In the genomic region with DNA sequence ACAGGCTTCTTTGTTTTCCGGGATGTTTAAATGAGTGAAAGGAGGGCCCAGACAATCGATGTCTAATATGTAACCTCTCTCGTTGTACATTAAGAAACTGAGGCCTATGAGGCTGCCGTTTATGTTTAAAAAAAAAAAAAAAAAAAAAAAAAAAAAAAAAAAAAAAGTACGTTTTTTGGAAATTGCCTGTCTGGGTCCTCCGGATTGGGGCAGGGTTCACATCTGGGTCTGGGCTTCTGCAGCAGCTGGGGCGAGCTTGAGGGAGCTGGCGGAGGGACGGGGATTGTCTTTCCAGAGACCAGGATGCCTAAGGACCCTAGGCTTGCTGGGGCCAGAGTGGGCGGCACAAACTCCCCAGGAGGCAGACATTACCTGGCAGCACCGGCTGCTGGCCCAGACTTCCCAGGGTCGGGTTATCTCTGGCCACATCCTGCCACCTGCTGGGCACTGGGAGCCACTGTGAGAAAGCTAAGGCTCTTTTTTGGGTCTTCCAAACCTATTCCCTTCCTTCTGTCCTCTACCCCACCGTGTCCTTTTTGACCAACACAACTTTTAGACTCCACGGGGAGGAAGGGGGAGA, we compare ENCODE assay signal across 8 mouse cellular contexts. TPM values are rescaled to one million over a fixed set of nuclear protein-coding genes. Genes with fewer than 3 reads are reported as not detected.
A peak's percentile ranks its signal among the peaks of the same experiment; 100 is the strongest.
DNase-seq lines count a peak whose midpoint lies in the region; ATAC-seq lines count a peak whose summit lies in the region.

No protein-coding gene starts in this region.

- H3K27me3 ChIP-seq in forebrain, embryonic 15.5 days = peaks cover 7% of the 10 kb centered on the region; the same call in 1 of the 2 replicates
- H3K27me3 ChIP-seq in hindbrain, embryonic 16.5 days (replicated peaks; ENCODE audit: control insufficient read depth, insufficient read depth, low read length) = peaks cover 4% of the 10 kb centered on the region
- H3K27me3 ChIP-seq in stomach, embryonic 14.5 days (ENCODE audit: control insufficient read depth, insufficient read depth, low read length) = no peaks in the 10 kb centered on the region

- no peaks in the 10 kb centered on the region for H3K9me3 ChIP-seq in forebrain, embryonic 15.5 days
- no peaks in the 10 kb centered on the region for H3K9me3 ChIP-seq in hindbrain, embryonic 16.5 days (ENCODE audit: control insufficient read depth, low read length)
- H3K9me3 ChIP-seq in stomach, embryonic 14.5 days (ENCODE audit: control insufficient read depth, low read depth, low read length) = peaks cover 3% of the 10 kb centered on the region; the same call in 1 of the 2 replicates

- WGBS in forebrain, embryonic 15.5 days = 0% methylated on average over 14 of the region's 14 CpGs
- WGBS in hindbrain, embryonic 16.5 days = under 1% methylated on average over 13 of the region's 14 CpGs
- WGBS in stomach, embryonic 14.5 days = under 1% methylated on average over 14 of the region's 14 CpGs

- peak overlapping the region; percentile 88 for H3K27ac ChIP-seq in forebrain, embryonic 15.5 days (replicated peaks)
- peak overlapping the region; percentile 81 for H3K27ac ChIP-seq in hindbrain, embryonic 16.5 days (ENCODE audit: low read depth, low read length)
- no peak overlapping the region for H3K27ac ChIP-seq in stomach, embryonic 14.5 days (ENCODE audit: low read length)

- peak; percentile 59 for ATAC-seq in forebrain, embryonic 15.5 days (replicated peaks)
- peak; percentile 70 for ATAC-seq in hindbrain, embryonic 16.5 days
- peak; percentile 57; the same call in 1 of the 2 replicates for ATAC-seq in stomach, embryonic 14.5 days (ENCODE audit: insufficient number of reproducible peaks, insufficient read depth, low FRiP score, low read depth)

- H3K4me1 ChIP-seq in forebrain, embryonic 15.5 days = peaks cover 37% of the 10 kb centered on the region
- no peaks in the 10 kb centered on the region for H3K4me1 ChIP-seq in hindbrain, embryonic 16.5 days (ENCODE audit: control insufficient read depth, insufficient read depth, low read depth, low read length)
- H3K4me1 ChIP-seq in stomach, embryonic 14.5 days (ENCODE audit: control insufficient read depth, insufficient read depth, low read length) = 0 out of 2 replicates have a peak, but pooled peaks cover 4% of the 10 kb centered on the region

- peak; percentile 27 for DNase-seq in A20 (ENCODE audit: low read depth, low spot score)
- peak; percentile 3 for DNase-seq in adrenal gland, adult 8-10 months
- peak; percentile 15 to 28 for DNase-seq in left cerebral cortex, adult 8-10 months (ENCODE audit: low spot score in 2 of 2)
- peak; percentile 54 for DNase-seq in lung, postnatal 36 days
- no peak for DNase-seq in thymus, postnatal 14 days

- H3K4me3 ChIP-seq in forebrain, embryonic 15.5 days = peak overlapping the region; percentile 63
- H3K4me3 ChIP-seq in hindbrain, embryonic 16.5 days (ENCODE audit: low read length) = peak overlapping the region; percentile 58
- peak overlapping the region; percentile 34 for H3K4me3 ChIP-seq in stomach, embryonic 14.5 days (ENCODE audit: low read depth, low read length)

- no peaks in the 10 kb centered on the region for H3K36me3 ChIP-seq in forebrain, embryonic 15.5 days
- no peaks in the 10 kb centered on the region for H3K36me3 ChIP-seq in hindbrain, embryonic 16.5 days (ENCODE audit: control insufficient read depth, insufficient read depth, low read length)
- no peaks in the 10 kb centered on the region for H3K36me3 ChIP-seq in stomach, embryonic 14.5 days (ENCODE audit: control insufficient read depth, insufficient read depth, low read length)

- peak overlapping the region; percentile 74 for H3K9ac ChIP-seq in forebrain, embryonic 15.5 days (replicated peaks)
- H3K9ac ChIP-seq in hindbrain, embryonic 16.5 days (ENCODE audit: low read depth, low read length) = peak overlapping the region; percentile 78
- no peak overlapping the region for H3K9ac ChIP-seq in stomach, embryonic 14.5 days (replicated peaks; ENCODE audit: low read depth, low read length)

- H3K4me2 ChIP-seq in forebrain, embryonic 15.5 days (replicated peaks) = peak overlapping the region; percentile 82
- H3K4me2 ChIP-seq in hindbrain, embryonic 16.5 days (ENCODE audit: low read length) = peak overlapping the region; percentile 79
- H3K4me2 ChIP-seq in stomach, embryonic 14.5 days (replicated peaks; ENCODE audit: low read depth, low read length) = peak overlapping the region; percentile 70

RNA-seq across cellular contexts. Expression of a gene that starts 0.5 kb away (rescaled TPM):
- 1 to 10 TPM in 1 of 4 experiments, under 1 TPM in 3; 0.41 to 1.4 (median 0.84) TPM for total RNA-seq in adrenal gland, adult 8-10 months (2022)
- polyA plus RNA-seq in forebrain, embryonic 15.5 days (2015; fragmentation: Nextera tagmentation; extraction: Ambion mirVana) = 16.7 and 18.9 TPM in 2 replicates
- 32.8 and 39.8 TPM in 2 replicates for polyA plus RNA-seq in hindbrain, embryonic 16.5 days (2015; fragmentation: Nextera tagmentation; extraction: Ambion mirVana)
- total RNA-seq in left cerebral cortex, adult 8-10 months (2022) = 1 to 10 TPM; 1.5 to 2.6 (median 2.1) TPM
- 0.64 and 1.3 TPM in 2 replicates for polyA plus RNA-seq in stomach, embryonic 14.5 days (2014; fragmentation: Nextera tagmentation; extraction: Ambion mirVana)

RNA-seq across cellular contexts. Expression of a gene that starts 17.8 kb away (rescaled TPM):
- total RNA-seq in adrenal gland, adult 8-10 months (2022) = 1 to 10 TPM; 1.3 to 2.6 (median 2.6) TPM
- 0.26 TPM in 1 of 2 replicates, not detected in the other for polyA plus RNA-seq in forebrain, embryonic 15.5 days (2015; fragmentation: Nextera tagmentation; extraction: Ambion mirVana)
- polyA plus RNA-seq in hindbrain, embryonic 16.5 days (2015; fragmentation: Nextera tagmentation; extraction: Ambion mirVana) = 0.53 and 1.7 TPM in 2 replicates
- 1 to 10 TPM in 3 of 4 experiments, under 1 TPM in 1; 0.95 to 2.2 (median 1.6) TPM for total RNA-seq in left cerebral cortex, adult 8-10 months (2022)
- not detected in 2 replicates for polyA plus RNA-seq in stomach, embryonic 14.5 days (2014; fragmentation: Nextera tagmentation; extraction: Ambion mirVana)
